Mouse (Mus musculus) C2C12 (cell line): ENCODE measurements around the gene Sigmar1. TPM values are rescaled to one million over a fixed set of nuclear protein-coding genes. Genes with fewer than 3 reads are reported as not detected.

Experiments used
- H3K27me3 ChIP-seq: one replicate; pipeline ENCODE4 v1.6.1; 2011; ENCODE audit not compliant: control insufficient read depth, insufficient read depth, insufficient read length
- H3K36me3 ChIP-seq: one replicate; pipeline ENCODE4 v1.6.1; 2011; ENCODE audit not compliant: control insufficient read depth, insufficient read depth
- H3K4me3 ChIP-seq: one replicate; pipeline ENCODE4 v1.5.1; 2011; ENCODE audit warnings: mild to moderate bottlenecking, control low read depth; ENCODE audit not compliant: poor library complexity, insufficient read depth, severe bottlenecking
- H3K79me2 ChIP-seq: one replicate; pipeline ENCODE4 v1.6.1; 2011; ENCODE audit not compliant: control insufficient read depth, insufficient read depth
- H3K79me3 ChIP-seq: one replicate; pipeline ENCODE4 v1.6.1; 2011; ENCODE audit warnings: low read depth, control low read depth
- H3ac ChIP-seq: one replicate; pipeline ENCODE3; 2011; ENCODE audit warnings: low read depth; ENCODE audit not compliant: control insufficient read depth, insufficient read length
- CEBPB ChIP-seq: IDR thresholded peaks from one replicate; pipeline ENCODE4 v1.6.1; 2011; ENCODE audit warnings: low read depth, mild to moderate bottlenecking, control low read depth, moderate library complexity
- CTCF ChIP-seq: IDR thresholded peaks from one replicate; pipeline ENCODE4 v1.5.1; 2011; ENCODE audit not compliant: control insufficient read depth, insufficient read depth, insufficient read length
- FOSL1 ChIP-seq: IDR thresholded peaks from one replicate; pipeline ENCODE4 v1.8.0; 2011; ENCODE audit warnings: mild to moderate bottlenecking, low read length; ENCODE audit not compliant: poor library complexity, insufficient read depth, severe bottlenecking
- MAX ChIP-seq: IDR thresholded peaks from one replicate; pipeline ENCODE4 v1.6.1; 2011; ENCODE audit warnings: mild to moderate bottlenecking, control low read depth
- MYOD1 ChIP-seq: IDR thresholded peaks from one replicate; pipeline ENCODE4 v1.6.1; 2011; ENCODE audit warnings: low read depth; ENCODE audit not compliant: control insufficient read depth, insufficient read length
- MYOG ChIP-seq: IDR thresholded peaks from one replicate; pipeline ENCODE4 v1.6.1; 2011; ENCODE audit not compliant: control insufficient read depth, insufficient read length; ENCODE audit errors: extremely low read depth
- USF1 ChIP-seq: IDR thresholded peaks from one replicate; pipeline ENCODE4 v1.6.1; 2011; ENCODE audit warnings: low read depth, mild to moderate bottlenecking, control low read depth, moderate library complexity
- polyA plus RNA-seq: library from polyadenylated mRNA; unstranded; fragments of >200 nt; fragmentation: generic; extraction: Trizol; gene quantifications from one replicate; pipeline ENCODE4 v1.2.1, GENCODE M21; 2012; ENCODE audit warnings: missing spikeins

Sigmar1 gene
- polyA plus RNA-seq, 1 experiment, result 113 TPM

- no peaks in the 10 kb centered on the region for H3K36me3 ChIP-seq
- no peak overlapping the region for H3K4me3 ChIP-seq
- TF ChIP-seq CTCF (no peak), CEBPB (no peak), MYOG (no peak), MAX (no peak), FOSL1 (no peak), USF1 (no peak), MYOD1 (no peak)
- H3K79me3 ChIP-seq, result no peaks in the 10 kb centered on the region
- no peaks in the 10 kb centered on the region for H3K79me2 ChIP-seq
- no peak overlapping the region for H3ac ChIP-seq
- H3K27me3 ChIP-seq, result no peaks in the 10 kb centered on the region
These were observed 3.8 kb upstream of the Sigmar1 start for GRCm38 (mm10) chr4:41759656-41760287.

- H3ac ChIP-seq, result no peak overlapping the region
- TF ChIP-seq CEBPB (no peak), CTCF (no peak), MYOD1 (no peak), FOSL1 (no peak), MYOG (no peak), MAX (no peak), USF1 (no peak)
- H3K4me3 ChIP-seq, result no peak overlapping the region
- no peaks in the 10 kb centered on the region for H3K27me3 ChIP-seq
- H3K79me2 ChIP-seq, result no peaks in the 10 kb centered on the region
- no peaks in the 10 kb centered on the region for H3K36me3 ChIP-seq
- H3K79me3 ChIP-seq, result no peaks in the 10 kb centered on the region
These were observed 3.2 kb upstream of the Sigmar1 start for GRCm38 (mm10) chr4:41759206-41759605.

- no peak for TF ChIP-seq MYOG
- TF ChIP-seq FOSL1, result no peak
- TF ChIP-seq MAX, result no peak
- TF ChIP-seq CTCF, result no peak
- H3K27me3 ChIP-seq, result no peaks in the 10 kb centered on the region
- no peaks in the 10 kb centered on the region for H3K79me2 ChIP-seq
- no peaks in the 10 kb centered on the region for H3K79me3 ChIP-seq
- no peak overlapping the region for H3K4me3 ChIP-seq
- H3K36me3 ChIP-seq, result no peaks in the 10 kb centered on the region
- no peak overlapping the region for H3ac ChIP-seq
These were observed 2.7 kb upstream of the Sigmar1 start for GRCm38 (mm10) chr4:41758701-41759100.

GRCm38 (mm10) chr4:41758021-41758420 lies 2.1 kb upstream of the Sigmar1 start:
- no peaks in the 10 kb centered on the region for H3K27me3 ChIP-seq
- no peak for TF ChIP-seq MAX
- TF ChIP-seq FOSL1, result no peak
- no peak for TF ChIP-seq MYOG
- TF ChIP-seq USF1, result no peak
- no peak for TF ChIP-seq CTCF
- TF ChIP-seq CEBPB, result no peak
- TF ChIP-seq MYOD1, result no peak
- H3K4me3 ChIP-seq, result no peak overlapping the region
- H3K79me3 ChIP-seq, result no peaks in the 10 kb centered on the region
- H3K79me2 ChIP-seq, result no peaks in the 10 kb centered on the region
- H3ac ChIP-seq, result no peak overlapping the region
- no peaks in the 10 kb centered on the region for H3K36me3 ChIP-seq

GRCm38 (mm10) chr4:41757321-41757720 lies 1.4 kb upstream of the Sigmar1 start:
- no peaks in the 10 kb centered on the region for H3K79me3 ChIP-seq
- TF ChIP-seq CTCF (no peak), CEBPB (no peak), MAX (no peak), MYOD1 (no peak), MYOG (no peak), FOSL1 (no peak), USF1 (no peak)
- H3K79me2 ChIP-seq, result no peaks in the 10 kb centered on the region
- H3K4me3 ChIP-seq, result no peak overlapping the region
- H3K36me3 ChIP-seq, result no peaks in the 10 kb centered on the region
- no peaks in the 10 kb centered on the region for H3K27me3 ChIP-seq
- H3ac ChIP-seq, result no peak overlapping the region

GRCm38 (mm10) chr4:41756440-41756839 lies 483 bp upstream of the Sigmar1 start:
- H3K4me3 ChIP-seq, result no peak overlapping the region

More at GRCm38 (mm10) chr4:41756440-41756839, 483 bp upstream of the Sigmar1 start:
- Histone ChIP-seq H3K27me3 (no peaks in the 10 kb centered on the region), H3K79me3 (no peaks in the 10 kb centered on the region), H3K36me3 (no peaks in the 10 kb centered on the region), H3ac (no peak overlapping the region), H3K79me2 (no peaks in the 10 kb centered on the region)
- no peak for TF ChIP-seq USF1
- TF ChIP-seq FOSL1, result no peak
- TF ChIP-seq CTCF, result no peak
- TF ChIP-seq MYOD1, result no peak
- TF ChIP-seq CEBPB, result no peak
- TF ChIP-seq MYOG, result no peak
- no peak for TF ChIP-seq MAX
